Mouse (Mus musculus): ENCODE measurements at regions not wholly inside any gene's neighbourhood (a gene's known extent, or its start where the extent isn't known, plus 50 kb on each side); places are given as distances from the start of the nearest gene placed in this dataset.

DNA sequence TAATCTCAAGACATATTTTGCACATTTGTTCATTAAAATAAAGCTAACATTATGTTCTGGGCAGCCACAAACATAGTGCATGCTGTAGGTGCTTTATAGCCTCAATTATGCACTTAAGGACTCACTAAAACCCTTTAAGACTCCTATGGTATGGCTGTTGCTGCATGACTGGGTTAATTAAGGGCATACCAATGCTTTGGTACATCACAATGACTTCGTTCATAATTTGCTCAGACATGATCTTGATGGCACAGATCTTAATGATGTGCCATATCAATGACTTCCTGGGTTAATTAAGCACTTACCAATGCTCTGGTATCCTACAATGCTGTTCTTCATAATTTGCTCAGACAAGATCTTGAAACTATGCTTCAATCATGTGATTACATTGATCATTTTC lies 415.5 kb upstream of the 4933412E24Rik start:
- TF ChIP-seq MYOD1 (IDR thresholded peaks at IDR 0.05; ENCODE audit: control insufficient read depth, insufficient read length, low read depth): no peak
- TF ChIP-seq USF1 (IDR thresholded peaks at IDR 0.05; ENCODE audit: low read depth): no peak
- TF ChIP-seq CTCF (IDR thresholded peaks at IDR 0.05; ENCODE audit: control insufficient read depth, insufficient read depth, insufficient read length): no peak
- TF ChIP-seq CEBPB (IDR thresholded peaks at IDR 0.05; ENCODE audit: low read depth): no peak

Data from C2C12 (cell line).